Mouse (Mus musculus) regulatory T cell (primary cell): ENCODE results near the gene Nr4a2.

Experiments
- in situ Hi-C: fragments of 300-600 bp; cut with MboI, MseI; formaldehyde crosslinking; loops from one replicate; pipeline ENCODE4 v1.15.1; 2025; ENCODE audit warnings: high pct_unique_total_duplicates

Nr4a2 gene

GRCm38 (mm10) chr2:57123991-57124840 lies at the start of gene Nr4a2:
Gene Nr4a2, minus strand, starts transcription at chr2:57124003.
- in situ Hi-C loops: loop anchor here (25.0 kb wide), 1 partner anchor 1013 kb away; no protein-coding TSS in a partner anchor

- in situ Hi-C loops: no loop called here
These were observed 41.6 kb upstream of the Nr4a2 start for GRCm38 (mm10) chr2:57165416-57165815.

- in situ Hi-C loops: no loop called here
These were observed 33.0 kb upstream of the Nr4a2 start for GRCm38 (mm10) chr2:57156814-57157213.

- in situ Hi-C loops: no loop called here
These were observed 26.0 kb upstream of the Nr4a2 start for GRCm38 (mm10) chr2:57149796-57150195.

GRCm38 (mm10) chr2:57148231-57148630 lies 24.4 kb upstream of the Nr4a2 start:
- in situ Hi-C loops: no loop called here

- in situ Hi-C loops: no loop called here
These were observed 22.0 kb upstream of the Nr4a2 start for GRCm38 (mm10) chr2:57145646-57146421.

GRCm38 (mm10) chr2:57138594-57138993 lies 14.8 kb upstream of the Nr4a2 start:
- in situ Hi-C loops: no loop called here

- in situ Hi-C loops: loop anchor here (5.0 kb wide), 2 partner anchors 55 to 110 kb away; partner anchors contain the start of gene Gpd2
These were observed 3.7 kb upstream of the Nr4a2 start for GRCm38 (mm10) chr2:57127461-57127860.

GRCm38 (mm10) chr2:57125891-57126290 lies 2.1 kb upstream of the Nr4a2 start:
- in situ Hi-C loops: loop anchor here (5.0 kb wide), 2 partner anchors 56 to 111 kb away; partner anchors contain the start of gene Gpd2

- in situ Hi-C loops: loop anchor here (25.0 kb wide), 1 partner anchor 1014 kb away; no protein-coding TSS in a partner anchor
These were observed 520 bp downstream of the Nr4a2 start for GRCm38 (mm10) chr2:57122986-57123980.

- in situ Hi-C loops: loop anchor here (25.0 kb wide), 1 partner anchor 1016 kb away; no protein-coding TSS in a partner anchor
These were observed 2.7 kb downstream of the Nr4a2 start for GRCm38 (mm10) chr2:57121110-57121509.

- in situ Hi-C loops: loop anchor here (25.0 kb wide), 1 partner anchor 1020 kb away; no protein-coding TSS in a partner anchor
These were observed 6.4 kb downstream of the Nr4a2 start for GRCm38 (mm10) chr2:57117201-57117951.

GRCm38 (mm10) chr2:57116366-57117200 lies 7.2 kb downstream of the Nr4a2 start:
- in situ Hi-C loops: loop anchor here (25.0 kb wide), 1 partner anchor 1021 kb away; no protein-coding TSS in a partner anchor

GRCm38 (mm10) chr2:57115864-57116365 lies 7.9 kb downstream of the Nr4a2 start:
- in situ Hi-C loops: loop anchor here (25.0 kb wide), 1 partner anchor 1021 kb away; no protein-coding TSS in a partner anchor

- in situ Hi-C loops: loop anchor here (25.0 kb wide), 1 partner anchor 1022 kb away; no protein-coding TSS in a partner anchor
These were observed 8.5 kb downstream of the Nr4a2 start for GRCm38 (mm10) chr2:57115181-57115863.

- in situ Hi-C loops: loop anchor here (25.0 kb wide), 1 partner anchor 1023 kb away; no protein-coding TSS in a partner anchor
These were observed 9.3 kb downstream of the Nr4a2 start for GRCm38 (mm10) chr2:57114211-57115151.

GRCm38 (mm10) chr2:57113431-57113830 lies 10.4 kb downstream of the Nr4a2 start:
- in situ Hi-C loops: loop anchor here (25.0 kb wide), 1 partner anchor 1024 kb away; no protein-coding TSS in a partner anchor
